ENCODE assay signal across 13 mouse cellular contexts in genomic region chr12:54354187-54354586, GRCm38 (mm10).
DNase-seq lines count a peak whose midpoint lies in the region; ATAC-seq lines count a peak whose summit lies in the region.
"Had no signal": no experiment of that assay in that cellular context is flagged by ENCODE, and none has a peak within 500 bp of the region (broad histone marks: within the 10 kb centered on the region; RNA-seq: fewer than 3 reads in every experiment).

No protein-coding gene starts in this region.

- H3K4me1 ChIP-seq in forebrain, embryonic 10.5 days = peaks cover 25% of the 10 kb centered on the region
- peaks cover 21% of the 10 kb centered on the region for H3K4me1 ChIP-seq in forebrain, embryonic 12.5 days
- H3K4me1 ChIP-seq in limb, embryonic 10.5 days = peaks cover 13% of the 10 kb centered on the region

- H3K4me2 ChIP-seq in forebrain, embryonic 12.5 days = no peak overlapping the region

- no peak overlapping the region for H3K9ac ChIP-seq in forebrain, embryonic 12.5 days

- 29% methylated on average over 6 of the region's 6 CpGs for WGBS in forebrain, embryonic 10.5 days
- WGBS in forebrain, embryonic 12.5 days = 32% methylated on average over 6 of the region's 6 CpGs
- WGBS in limb, embryonic 10.5 days = 52% methylated on average over 6 of the region's 6 CpGs

- ATAC-seq in forebrain, embryonic 12.5 days (ENCODE audit: low FRiP score) = no peak

- H3K27me3 ChIP-seq in forebrain, embryonic 10.5 days (ENCODE audit: poor library complexity, severe bottlenecking) = no peaks in the 10 kb centered on the region
- H3K27me3 ChIP-seq in forebrain, embryonic 12.5 days = no peaks in the 10 kb centered on the region
- no peaks in the 10 kb centered on the region for H3K27me3 ChIP-seq in limb, embryonic 10.5 days (ENCODE audit: low read depth, poor library complexity, severe bottlenecking)

- no peaks in the 10 kb centered on the region for H3K9me3 ChIP-seq in forebrain, embryonic 10.5 days
- no peaks in the 10 kb centered on the region for H3K9me3 ChIP-seq in forebrain, embryonic 12.5 days
- no peaks in the 10 kb centered on the region for H3K9me3 ChIP-seq in limb, embryonic 10.5 days (replicated peaks)

- peak overlapping the region; percentile 72 for H3K27ac ChIP-seq in forebrain, embryonic 10.5 days
- H3K27ac ChIP-seq in forebrain, embryonic 12.5 days = no peak overlapping the region; the same call in 1 of the 2 replicates
- H3K27ac ChIP-seq in limb, embryonic 10.5 days = peak overlapping the region; percentile 50

- no peak overlapping the region for H3K4me3 ChIP-seq in forebrain, embryonic 10.5 days
- H3K4me3 ChIP-seq in forebrain, embryonic 12.5 days (replicated peaks) = no peak overlapping the region
- H3K4me3 ChIP-seq in limb, embryonic 10.5 days = no peak overlapping the region

- no peak for DNase-seq in forebrain, embryonic 10.5 days (ENCODE audit: extremely low spot score, low spot score)
- peak; percentile 48 for DNase-seq in embryo, embryonic 10 days (ENCODE audit: low spot score)
- DNase-seq in kidney, adult 8-10 months = peak; percentile 32 to 37
- DNase-seq in limb, embryonic 10.5 days (ENCODE audit: low spot score) = no peak
- DNase-seq in right cerebral cortex, adult 18-20 months = no peak
- no peak for DNase-seq in testis, postnatal 10 days (ENCODE audit: low spot score)
- no peak for DNase-seq in layer of hippocampus, adult 9-10 months (ENCODE audit: low spot score)
- DNase-seq: cerebellum, adult 9-11 months; layer of hippocampus, adult 9-11 months; lung, postnatal 14 days; spleen, adult 18-20 months; thymus, adult 2 months had no signal

- no peaks in the 10 kb centered on the region for H3K36me3 ChIP-seq in forebrain, embryonic 10.5 days (replicated peaks)
- H3K36me3 ChIP-seq in forebrain, embryonic 12.5 days (replicated peaks) = no peaks in the 10 kb centered on the region
- no peaks in the 10 kb centered on the region for H3K36me3 ChIP-seq in limb, embryonic 10.5 days

Comparison
In these comparisons a context has a peak if more than half of its experiments do, and no peak if none do; other contexts are left out.
1. DNase-seq: peak in embryo, embryonic 10 days (single experiment) and kidney, adult 8-10 months (2 of 2); none in forebrain, embryonic 10.5 days (single experiment), limb, embryonic 10.5 days (single experiment), right cerebral cortex, adult 18-20 months (single experiment), testis, postnatal 10 days (single experiment) and layer of hippocampus, adult 9-10 months (single experiment).